Mouse (Mus musculus) brown adipose tissue, adult 24 weeks (tissue): ENCODE data around the gene Tmem189. TPM values are rescaled to one million over a fixed set of nuclear protein-coding genes. Genes with fewer than 3 reads are reported as not detected.

Experiments used
- H3K27ac ChIP-seq: fragments of 200-500 bp; replicated peaks from 2 replicates; pipeline ENCODE4 v1.5.1; 2012; ENCODE audit warnings: low read depth, mild to moderate bottlenecking, low read length
- H3K4me1 ChIP-seq: fragments of 200-500 bp; 2 replicates; pipeline ENCODE4 v1.6.1; 2012; ENCODE audit warnings: low read length, mixed read lengths; ENCODE audit not compliant: control insufficient read depth, insufficient read depth, insufficient read length
- H3K4me3 ChIP-seq: fragments of 200-500 bp; 2 replicates; pipeline ENCODE4 v1.5.1; 2012; ENCODE audit warnings: low read depth, mild to moderate bottlenecking, low read length, moderate library complexity; ENCODE audit not compliant: insufficient read depth
- polyA plus RNA-seq: library from polyadenylated mRNA; stranded (reverse); fragments of >200 nt; gene quantifications from 2 replicates; pipeline ENCODE4 v1.2.4, GENCODE M21; 2012; ENCODE audit not compliant: missing spikeins, insufficient read depth, insufficient read length

Tmem189 gene
- polyA plus RNA-seq, 1 experiment, result 19.3 TPM

DNA sequence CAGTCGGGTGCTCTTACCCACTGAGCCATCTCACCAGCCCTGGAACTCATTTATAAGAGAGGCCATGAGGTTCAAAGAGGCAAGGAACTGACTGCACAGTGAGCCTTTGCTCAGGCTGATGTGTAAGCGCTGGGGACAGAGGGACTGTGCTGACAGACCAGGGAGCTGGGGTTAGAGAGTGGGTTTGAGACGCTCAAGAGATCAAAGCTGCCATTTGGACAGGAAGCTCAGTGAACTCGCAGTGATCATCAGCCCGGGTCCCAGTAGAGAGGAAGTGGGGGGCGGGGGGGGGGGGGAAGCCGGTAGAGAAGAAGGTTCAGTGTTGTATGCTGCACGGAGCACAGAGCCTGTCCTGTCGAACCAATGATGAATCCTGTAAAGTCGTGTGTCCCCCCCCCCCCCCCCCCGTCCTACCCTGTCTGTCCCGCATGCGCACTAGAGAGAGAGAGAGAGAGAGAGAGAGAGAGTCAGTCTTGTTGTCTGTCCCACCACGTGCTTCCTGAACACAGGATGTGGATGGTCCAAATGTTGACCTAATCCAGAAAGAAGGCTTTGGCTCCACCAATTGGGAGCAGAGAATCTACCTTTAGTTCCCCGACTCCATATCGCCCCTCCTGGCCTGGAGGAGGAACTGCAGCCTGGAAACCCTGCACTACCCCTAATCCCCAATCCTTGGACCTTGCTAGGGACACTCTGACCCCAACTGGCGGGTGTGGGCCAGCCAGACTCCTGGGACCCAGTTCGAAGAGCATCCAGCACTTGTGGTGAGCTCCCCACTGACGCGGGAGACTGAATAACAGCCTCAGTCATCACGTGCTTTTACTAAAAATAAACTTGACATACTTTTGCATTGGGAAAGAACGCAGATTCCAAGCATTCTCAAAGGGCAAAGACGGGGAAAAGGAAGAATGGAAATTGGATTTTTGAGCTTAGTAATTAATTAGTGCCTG lies 23.5 kb upstream of the Tmem189 start:
- no peak overlapping the region for H3K4me3 ChIP-seq
- peaks cover 3% of the 10 kb centered on the region for H3K4me1 ChIP-seq
- H3K27ac ChIP-seq, result peak overlapping the region; percentile 96

DNA sequence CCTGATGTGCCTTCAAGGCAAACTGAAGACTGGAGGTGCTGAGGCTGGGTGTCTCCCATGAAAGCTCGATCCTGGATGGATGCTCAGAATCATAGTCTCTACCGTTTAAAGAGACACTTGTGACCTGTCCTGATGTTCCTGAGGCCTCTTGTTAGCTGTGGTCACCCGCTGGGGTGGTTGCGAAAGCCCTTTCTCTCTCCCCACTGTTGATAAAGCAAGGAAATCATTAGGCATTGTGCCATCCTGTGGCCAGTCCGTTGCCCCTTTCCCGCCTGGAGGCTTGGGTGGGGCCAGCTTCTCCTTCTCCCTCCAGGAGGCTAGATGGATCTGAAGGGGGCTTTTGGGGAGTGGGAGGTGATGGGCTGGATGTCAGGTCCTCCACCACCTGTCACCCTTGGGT lies 21.0 kb upstream of the Tmem189 start:
- H3K27ac ChIP-seq, result no peak overlapping the region
- peaks cover 3% of the 10 kb centered on the region for H3K4me1 ChIP-seq
- H3K4me3 ChIP-seq, result no peak overlapping the region

DNA sequence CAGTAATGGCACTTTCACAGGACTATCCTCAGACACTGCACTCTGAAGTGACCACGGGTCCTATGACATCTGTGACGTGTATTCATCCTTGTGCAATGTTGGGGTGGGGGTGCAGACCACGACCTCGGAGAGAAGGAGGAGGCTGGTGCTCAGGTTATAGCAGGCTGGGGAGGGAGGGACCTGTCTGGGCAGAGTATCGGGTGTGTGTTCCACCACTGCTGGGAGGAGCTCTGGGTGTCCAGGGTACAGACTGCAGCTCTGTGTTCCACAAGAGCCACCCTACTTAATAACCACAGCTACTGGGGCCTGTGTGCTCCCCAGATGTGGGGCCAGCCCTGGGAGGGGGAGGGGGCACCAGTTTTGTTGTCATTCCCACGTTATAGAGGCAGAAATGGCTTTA lies 20.3 kb upstream of the Tmem189 start:
- Histone ChIP-seq H3K4me3 (no peak overlapping the region), H3K4me1 (peaks cover 3% of the 10 kb centered on the region), H3K27ac (no peak overlapping the region)

DNA sequence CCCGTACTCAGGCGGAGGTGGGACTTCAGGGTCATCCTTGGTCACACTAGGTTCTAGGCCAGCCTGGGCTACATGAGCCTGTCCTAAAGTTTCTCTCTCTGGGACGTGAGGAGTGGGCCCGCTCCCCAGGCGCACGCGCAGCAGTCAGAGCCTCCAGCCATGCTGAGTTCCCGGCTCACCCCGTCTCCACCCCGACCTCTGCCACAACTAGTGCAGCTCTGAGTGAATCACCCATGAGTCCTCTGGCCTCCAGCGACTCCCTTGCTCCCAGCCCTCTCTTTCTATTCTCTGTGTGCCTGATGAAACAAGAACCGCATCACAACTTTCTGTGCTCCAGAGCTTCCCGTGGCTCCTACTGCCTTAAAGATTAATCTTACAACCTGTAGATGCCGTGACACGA lies 18.8 kb upstream of the Tmem189 start:
- no peak overlapping the region for H3K4me3 ChIP-seq
- H3K27ac ChIP-seq, result no peak overlapping the region
- no peaks in the 10 kb centered on the region; the same call in 1 of the 2 replicates for H3K4me1 ChIP-seq

DNA sequence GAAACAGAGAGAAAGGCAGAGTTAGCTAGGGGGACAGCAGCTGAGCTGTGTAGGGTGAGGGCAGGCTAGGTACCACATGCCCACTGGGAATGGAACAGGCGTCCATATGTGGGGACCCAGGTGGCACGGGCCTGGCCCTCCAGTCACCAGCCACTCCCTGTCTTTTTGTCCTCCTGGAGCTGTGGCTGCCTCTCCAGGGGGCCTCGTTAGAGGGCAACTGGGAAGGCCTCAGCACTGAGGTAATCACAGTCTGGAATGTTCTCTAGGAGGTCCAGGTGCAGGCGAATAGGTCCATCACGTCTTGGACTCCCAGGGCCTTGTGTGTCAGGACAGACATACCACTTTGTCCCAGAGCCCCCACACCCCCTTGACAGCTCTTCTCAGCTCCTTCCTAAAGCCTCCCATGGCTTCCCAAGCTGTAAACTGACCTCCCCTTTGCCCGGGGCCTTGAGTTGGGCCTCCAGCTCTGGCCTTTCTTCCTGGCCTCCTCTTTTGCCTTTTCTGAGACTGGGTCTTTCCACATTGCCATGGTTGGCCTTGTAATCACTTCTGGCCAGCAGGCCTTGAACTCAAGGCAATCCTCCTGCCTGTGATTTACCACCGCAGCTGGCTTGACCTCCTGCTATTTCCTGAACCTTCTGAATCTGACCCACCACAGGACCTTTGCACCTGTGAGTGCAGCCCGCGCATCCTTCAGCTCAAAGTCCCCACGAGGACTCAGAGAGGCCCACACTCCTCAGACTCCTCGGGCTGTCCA lies 16.7 kb upstream of the Tmem189 start:
- Histone ChIP-seq H3K4me3 (no peak overlapping the region), H3K4me1 (peaks cover 10% of the 10 kb centered on the region), H3K27ac (no peak overlapping the region)

DNA sequence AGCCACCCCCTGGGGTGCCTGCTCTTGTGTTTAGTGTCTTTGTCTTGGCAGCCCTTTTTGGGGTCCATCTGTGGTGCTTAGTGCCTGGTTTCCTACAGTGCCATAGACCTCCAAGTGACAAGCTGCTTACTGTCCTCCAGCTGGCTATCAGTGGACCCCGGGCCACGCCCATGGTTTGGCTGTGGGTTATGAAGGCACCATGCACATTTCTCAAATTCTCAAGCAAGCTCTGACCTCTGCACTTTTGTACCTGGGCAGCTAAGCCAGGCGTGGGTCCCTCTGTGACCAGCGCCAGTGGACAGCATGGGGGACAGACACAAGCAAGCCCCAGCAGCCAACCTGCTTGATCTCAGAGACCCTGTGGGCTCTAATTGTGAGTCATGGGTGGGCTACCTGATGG lies 14.8 kb upstream of the Tmem189 start:
- peaks cover 29% of the 10 kb centered on the region for H3K4me1 ChIP-seq
- H3K4me3 ChIP-seq, result no peak overlapping the region
- no peak overlapping the region for H3K27ac ChIP-seq

DNA sequence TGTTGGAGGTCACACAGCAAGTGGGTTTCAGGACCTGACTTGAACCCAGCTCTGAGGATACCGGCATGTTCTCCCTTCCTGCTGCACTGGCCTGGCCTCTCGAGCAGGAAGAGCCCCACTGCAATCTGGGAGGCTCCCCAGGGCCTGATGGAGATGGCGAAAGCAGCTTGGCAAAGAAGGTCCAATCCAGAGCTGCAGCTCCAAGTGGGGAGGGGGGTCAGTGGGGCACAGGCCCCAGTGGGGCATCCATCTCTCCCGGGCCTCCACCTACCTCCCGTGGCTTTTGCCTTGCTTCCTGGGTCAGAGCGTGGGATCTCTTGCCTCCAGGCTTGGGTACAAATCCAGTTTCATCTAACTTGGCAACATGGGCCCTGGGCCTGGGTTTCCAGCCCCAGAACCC lies 12.5 kb upstream of the Tmem189 start:
- Histone ChIP-seq H3K27ac (peak overlapping the region; percentile 94), H3K4me3 (no peak overlapping the region), H3K4me1 (peaks cover 33% of the 10 kb centered on the region)

DNA sequence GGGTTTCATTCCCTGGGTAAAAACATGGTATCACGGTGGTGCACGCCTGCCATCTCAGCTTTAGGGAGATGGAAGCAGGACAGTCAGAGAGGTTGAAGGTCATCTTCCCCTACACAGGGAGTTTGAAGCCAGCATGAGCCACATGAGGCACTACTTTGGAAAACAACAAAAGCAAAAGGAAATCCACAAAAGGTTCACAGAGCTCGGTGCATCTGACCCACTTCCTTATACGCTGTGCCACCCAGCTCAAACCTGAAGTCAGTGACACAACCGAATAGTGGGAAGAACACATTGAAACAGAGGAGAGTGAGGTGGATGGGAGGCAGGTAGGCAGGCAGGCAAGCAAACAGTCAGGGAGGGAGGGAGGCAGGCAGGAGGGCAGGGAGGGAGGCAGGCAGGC lies 11.8 kb upstream of the Tmem189 start:
- Histone ChIP-seq H3K27ac (peak overlapping the region; percentile 94), H3K4me3 (no peak overlapping the region), H3K4me1 (peaks cover 40% of the 10 kb centered on the region)

DNA sequence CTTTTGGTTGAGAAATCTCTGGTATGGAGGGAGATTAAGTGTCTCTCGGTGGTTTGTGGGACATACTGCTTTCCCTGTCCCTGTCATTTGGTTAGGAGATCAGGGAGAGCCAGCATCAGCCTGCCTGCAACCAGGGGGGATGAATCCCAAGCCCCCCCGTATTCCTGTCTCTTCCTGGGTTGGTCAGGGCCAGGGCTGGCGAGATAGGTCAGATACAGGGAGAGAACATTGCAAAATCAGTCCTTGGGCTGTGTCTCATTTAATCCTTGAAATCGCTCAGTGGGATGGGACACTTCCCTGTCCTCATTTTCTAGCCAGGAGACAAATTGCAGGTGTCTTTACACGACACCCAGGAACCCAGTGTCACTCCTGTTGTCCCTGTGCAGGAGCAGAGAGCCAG lies 10.4 kb upstream of the Tmem189 start:
- peak overlapping the region; percentile 94; the same call in 1 of the 2 replicates for H3K27ac ChIP-seq
- H3K4me3 ChIP-seq, result no peak overlapping the region
- H3K4me1 ChIP-seq, result peaks cover 55% of the 10 kb centered on the region

DNA sequence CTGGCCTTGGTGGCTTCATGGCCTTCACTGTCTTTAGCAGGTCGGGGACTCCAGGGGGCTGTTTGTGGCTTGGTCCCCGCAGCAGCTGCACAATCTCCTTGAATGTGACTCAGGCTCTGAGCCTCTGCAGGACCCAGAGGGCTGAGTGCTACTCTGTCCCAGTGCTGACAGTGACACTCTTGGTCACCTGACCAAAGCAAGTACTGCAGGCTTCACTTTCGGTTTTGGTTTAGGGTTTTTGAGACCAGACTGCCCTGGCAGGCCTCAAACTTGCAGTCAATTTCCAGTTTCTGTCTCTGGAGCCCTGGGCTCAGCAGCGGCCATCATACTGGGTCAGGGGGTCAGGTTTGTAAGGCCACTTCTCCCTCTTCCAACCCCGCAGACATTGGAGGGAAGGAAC lies 8.3 kb upstream of the Tmem189 start:
- no peak overlapping the region for H3K4me3 ChIP-seq
- H3K4me1 ChIP-seq, result peaks cover 60% of the 10 kb centered on the region
- H3K27ac ChIP-seq, result peak overlapping the region; percentile 79

DNA sequence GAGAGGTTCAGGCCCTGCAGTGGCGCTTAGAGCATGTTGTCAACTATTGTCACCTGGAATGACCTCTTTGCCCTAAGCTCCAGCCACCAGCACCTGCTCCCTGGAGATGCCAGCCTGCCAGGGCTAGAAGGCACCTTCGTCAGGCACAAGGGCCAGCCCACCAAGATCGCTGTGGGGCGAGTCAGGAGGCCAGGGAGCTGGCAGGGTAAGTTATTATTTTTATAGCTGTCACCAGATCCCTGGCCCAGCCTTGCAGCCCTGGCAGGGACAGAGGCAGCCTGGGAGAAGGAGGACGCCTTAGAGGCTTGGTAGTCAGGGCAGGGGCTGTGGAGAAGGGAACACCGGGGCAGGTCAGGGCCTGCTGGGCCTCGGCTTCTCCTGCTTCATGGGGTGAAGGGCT lies 6.5 kb upstream of the Tmem189 start:
- H3K27ac ChIP-seq, result peak overlapping the region; percentile 81
- H3K4me3 ChIP-seq, result no peak overlapping the region

DNA sequence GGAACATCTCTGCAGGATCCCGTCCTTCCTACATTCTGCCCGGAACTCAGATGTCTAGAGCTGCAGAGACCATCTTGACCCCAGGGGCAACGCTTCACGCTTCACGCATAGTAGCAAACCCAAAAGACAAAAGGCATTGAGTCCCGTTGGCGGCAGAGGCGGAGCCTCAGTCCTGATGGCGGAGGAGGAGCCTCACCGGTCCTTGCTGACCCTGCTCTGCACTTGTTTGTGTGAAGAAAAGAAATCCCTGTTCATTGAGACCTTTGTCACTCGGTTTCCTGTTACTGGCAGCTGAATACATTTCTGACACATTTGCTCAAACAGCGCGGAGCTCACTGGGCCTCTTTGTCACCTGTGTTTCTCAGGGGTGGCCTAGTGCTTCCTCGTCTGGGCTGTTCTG lies 5.9 kb upstream of the Tmem189 start:
- Histone ChIP-seq H3K27ac (peak overlapping the region; percentile 81), H3K4me3 (no peak overlapping the region), H3K4me1 (peaks cover 43% of the 10 kb centered on the region)

More for the DNA sequence above, 6.5 kb upstream of the Tmem189 start:
- H3K4me1 ChIP-seq, result peaks cover 48% of the 10 kb centered on the region

DNA sequence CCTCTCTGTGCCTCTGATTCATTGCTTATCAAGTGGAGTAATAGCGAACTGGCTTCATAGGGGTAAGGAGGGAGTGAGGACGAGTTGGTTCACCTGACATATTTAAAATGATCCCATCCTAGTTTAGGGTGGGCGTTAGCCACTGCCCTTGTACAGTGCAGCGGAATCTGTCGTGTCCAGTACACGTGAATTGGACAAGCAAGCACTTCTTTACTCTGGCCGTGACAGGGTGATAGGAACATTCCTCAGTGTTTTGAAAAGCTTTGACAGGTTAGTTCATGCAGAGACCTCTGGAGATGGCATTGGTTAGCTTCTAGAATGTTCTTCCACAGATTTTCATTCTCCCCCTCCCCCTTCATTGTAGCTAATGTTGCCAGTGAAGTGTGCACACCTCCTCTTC lies 5.3 kb upstream of the Tmem189 start:
- Histone ChIP-seq H3K27ac (peak overlapping the region; percentile 81), H3K4me1 (peaks cover 39% of the 10 kb centered on the region), H3K4me3 (no peak overlapping the region)

DNA sequence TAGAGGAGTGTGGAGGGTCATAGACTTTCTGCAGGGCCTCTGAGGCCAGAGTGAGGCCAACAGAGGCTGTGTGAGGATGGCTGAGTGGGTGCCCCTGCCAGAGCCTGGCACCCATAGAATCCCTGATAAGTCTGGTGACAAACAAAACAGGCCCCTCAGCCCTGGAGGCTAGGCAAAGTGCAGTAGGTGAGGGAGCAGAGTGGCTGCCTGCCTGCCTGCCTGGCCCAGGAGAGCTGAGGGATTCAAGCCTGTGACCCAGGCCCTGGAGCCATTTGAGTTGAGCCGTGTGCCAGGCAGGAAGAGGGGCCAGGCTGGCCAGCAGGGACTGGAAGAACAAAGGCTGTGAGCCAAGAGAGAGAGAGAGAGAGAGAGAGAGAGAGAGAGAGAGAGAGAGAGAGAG lies 4.6 kb upstream of the Tmem189 start:
- peaks cover 33% of the 10 kb centered on the region for H3K4me1 ChIP-seq
- peak overlapping the region; percentile 99 for H3K27ac ChIP-seq
- no peak overlapping the region for H3K4me3 ChIP-seq

DNA sequence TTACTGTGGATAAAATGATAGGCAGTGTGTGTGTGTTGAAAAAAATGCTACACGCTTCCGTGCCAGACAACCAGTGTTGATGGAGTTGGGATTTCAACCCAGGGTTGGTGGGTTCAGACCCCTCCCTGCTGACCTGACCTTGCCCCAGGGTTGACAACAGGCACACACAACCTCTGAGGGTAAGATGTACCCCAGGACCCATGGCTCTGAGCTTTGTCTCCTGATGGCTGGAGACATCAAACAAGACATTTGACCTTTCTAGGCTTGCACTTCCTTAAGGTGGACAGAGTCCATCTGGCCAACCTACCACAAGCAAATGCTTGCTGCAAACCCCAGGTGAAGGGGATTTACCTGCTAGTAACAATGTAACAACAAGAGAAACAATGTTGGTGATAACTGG lies 3.9 kb upstream of the Tmem189 start:
- Histone ChIP-seq H3K4me3 (no peak overlapping the region), H3K27ac (peak overlapping the region; percentile 99), H3K4me1 (peaks cover 29% of the 10 kb centered on the region)
